Mouse (Mus musculus) lung, postnatal 0 days (tissue): ENCODE data around the gene Mst1. TPM values are rescaled to one million over a fixed set of nuclear protein-coding genes. Genes with fewer than 3 reads are reported as not detected.

Source experiments
- ATAC-seq: fragments of 200-750 bp; cut with Nextera tagmentation; 2 replicates; pipeline ENCODE4 v1.8.0; 2017; ENCODE audit warnings: moderate library complexity
- DNase-seq: peaks from one replicate; pipeline ENCODE4 v3.0.0-alpha.2; 2016; ENCODE audit warnings: low spot score
- H3K27ac ChIP-seq: fragments of 300-500 bp; sonication (generic); 2 replicates; pipeline ENCODE4 v1.5.1; 2014; ENCODE audit warnings: antibody characterized with exemption, mild to moderate bottlenecking, low read length, mixed read lengths
- H3K27me3 ChIP-seq: fragments of 300-500 bp; sonication (generic); replicated peaks from 2 replicates; pipeline ENCODE4 v1.6.1; 2014; ENCODE audit warnings: low read length, mixed read lengths; ENCODE audit not compliant: insufficient read depth
- H3K36me3 ChIP-seq: fragments of 300-500 bp; sonication (generic); 2 replicates; pipeline ENCODE4 v1.6.1; 2014; ENCODE audit warnings: low read length, mixed read lengths; ENCODE audit not compliant: insufficient read depth
- H3K4me1 ChIP-seq: fragments of 300-500 bp; sonication (generic); 2 replicates; pipeline ENCODE4 v1.6.1; 2014; ENCODE audit warnings: antibody characterized with exemption, low read depth, low read length, mixed read lengths; ENCODE audit not compliant: insufficient read depth
- H3K4me2 ChIP-seq: fragments of 300-500 bp; sonication (generic); replicated peaks from 2 replicates; pipeline ENCODE4 v1.6.1; 2014; ENCODE audit warnings: low read depth, mild to moderate bottlenecking, low read length, moderate library complexity, mixed read lengths
- H3K4me3 ChIP-seq: fragments of 300-500 bp; sonication (generic); 2 replicates; pipeline ENCODE4 v1.5.1; 2014; ENCODE audit warnings: low read depth, low read length
- H3K9ac ChIP-seq: fragments of 300-500 bp; sonication (generic); replicated peaks from 2 replicates; pipeline ENCODE4 v1.6.1; 2014; ENCODE audit warnings: low read depth, mild to moderate bottlenecking
- H3K9me3 ChIP-seq: fragments of 300-500 bp; sonication (generic); 2 replicates; pipeline ENCODE4 v1.6.1; 2016; ENCODE audit warnings: low read length, mixed read lengths
- CTCF ChIP-seq: IDR thresholded peaks from 2 replicates; pipeline ENCODE4 v1.5.1; 2016; ENCODE audit warnings: antibody characterized with exemption, mild to moderate bottlenecking
- EP300 ChIP-seq: IDR thresholded peaks from 2 replicates; pipeline ENCODE4 v1.6.1; 2016; ENCODE audit warnings: antibody characterized with exemption, mild to moderate bottlenecking, control low read depth
- WGBS: fragments of 180-500 bp; shearing (Covaris S2); extraction: QIAGEN DNeasy Blood & Tissue Kit; methylation state at CpG from one replicate; pipeline ENCODE4 v1.1.7; 2014; 5-methylcytosine and 5-hydroxymethylcytosine counted together
- microRNA-seq: library from miRNA; unstranded; fragments of <30 nt; microRNA quantifications from one replicate; pipeline ENCODE4, GENCODE M21; 2016
- polyA plus RNA-seq: library from polyadenylated mRNA; unstranded; fragments of >200 nt; fragmentation: Nextera tagmentation; extraction: Ambion mirVana; gene quantifications from 2 replicates; pipeline ENCODE4 v1.2.1, GENCODE M21; 2015

Mst1 gene
- polyA plus RNA-seq, 1 experiment from 2014 or later: 0.62 TPM

- Histone ChIP-seq H3K9me3 (no peaks in the 10 kb centered on the region), H3K9ac (no peak overlapping the region), H3K4me3 (no peak overlapping the region), H3K27me3 (no peaks in the 10 kb centered on the region), H3K4me2 (no peak overlapping the region), H3K36me3 (no peaks in the 10 kb centered on the region), H3K4me1 (no peaks in the 10 kb centered on the region), H3K27ac (no peak overlapping the region)
- 72% methylated on average over 5 of the region's 5 CpGs for WGBS
- no peak for DNase-seq
- no peak for ATAC-seq
- TF ChIP-seq EP300: no peak
- TF ChIP-seq CTCF: no peak
These were observed 51.3 kb downstream of the Mst1 start for GRCm38 (mm10) chr9:108131502-108131901.

- no peak overlapping the region for H3K27ac ChIP-seq
- no peak for ATAC-seq
- DNase-seq: no peak
- no peaks in the 10 kb centered on the region for H3K36me3 ChIP-seq
- H3K4me1 ChIP-seq: no peaks in the 10 kb centered on the region
- H3K9me3 ChIP-seq: no peaks in the 10 kb centered on the region
- no peak for TF ChIP-seq EP300
- no peak for TF ChIP-seq CTCF
- H3K4me3 ChIP-seq: no peak overlapping the region
- WGBS: 77% methylated on average over 3 of the region's 3 CpGs
- H3K9ac ChIP-seq: no peak overlapping the region
- H3K4me2 ChIP-seq: no peak overlapping the region
- no peaks in the 10 kb centered on the region for H3K27me3 ChIP-seq
These were observed 52.1 kb downstream of the Mst1 start for GRCm38 (mm10) chr9:108132373-108132772.

- Histone ChIP-seq H3K9me3 (no peaks in the 10 kb centered on the region), H3K36me3 (no peaks in the 10 kb centered on the region), H3K4me3 (no peak overlapping the region), H3K9ac (no peak overlapping the region), H3K4me2 (no peak overlapping the region), H3K27me3 (no peaks in the 10 kb centered on the region), H3K27ac (no peak overlapping the region), H3K4me1 (no peaks in the 10 kb centered on the region)
- no peak for DNase-seq
- WGBS: 46% methylated on average over 1 of the region's 1 CpGs
- ATAC-seq: no peak
- TF ChIP-seq EP300 (no peak), CTCF (no peak)
These were observed 53.2 kb downstream of the Mst1 start for GRCm38 (mm10) chr9:108133478-108133877.

Small RNA genes lying within 50 kb of the gene (microRNA-seq; reads per million reads assigned to microRNA genes)
- gene Gm47303 (not detected), gene Mir7088 (not detected)

Other genes starting within 250 kb of the Mst1 start
- gene Rbm6, start 207.2 kb upstream of the Mst1 start, polyA plus RNA-seq: 35.6 and 40.9 TPM in 2 replicates
- 12.3 and 12.8 TPM in 2 replicates for gene Mon1a, start 192.3 kb upstream of the Mst1 start, polyA plus RNA-seq
- gene Mst1r, start 173.6 kb upstream of the Mst1 start, polyA plus RNA-seq: 3.1 and 3.5 TPM in 2 replicates
- not detected in 2 replicates for gene Actl11, start 152.0 kb upstream of the Mst1 start, polyA plus RNA-seq
- 0.12 and 0.35 TPM in 2 replicates for gene Camkv, start 144.8 kb upstream of the Mst1 start, polyA plus RNA-seq
- gene Traip, start 130.3 kb upstream of the Mst1 start, polyA plus RNA-seq: 2.2 and 2.6 TPM in 2 replicates
- gene Uba7, start 104.9 kb upstream of the Mst1 start, polyA plus RNA-seq: 33.2 and 33.3 TPM in 2 replicates
- 1.8 and 3.6 TPM in 2 replicates for gene Gm20661, start 97.4 kb upstream of the Mst1 start, polyA plus RNA-seq
- 65.0 and 68.5 TPM in 2 replicates for gene Inka1, start 94.6 kb upstream of the Mst1 start, polyA plus RNA-seq
- 7.8 and 8.9 TPM in 2 replicates for gene Cdhr4, start 87.9 kb upstream of the Mst1 start, polyA plus RNA-seq
- 0.17 and 0.44 TPM in 2 replicates for gene Gm20662, start 84.1 kb upstream of the Mst1 start, polyA plus RNA-seq
- gene Ip6k1, start 77.9 kb upstream of the Mst1 start, polyA plus RNA-seq: 52.0 and 53.9 TPM in 2 replicates
- gene Gmppb, start 31.2 kb upstream of the Mst1 start, polyA plus RNA-seq: 25.5 and 26.5 TPM in 2 replicates
- 1.6 and 1.7 TPM in 2 replicates for gene Amigo3, start 27.3 kb upstream of the Mst1 start, polyA plus RNA-seq
- gene Rnf123, start 2.9 kb downstream of the Mst1 start, polyA plus RNA-seq: 19.7 and 20.4 TPM in 2 replicates
- 29.3 and 34.6 TPM in 2 replicates for gene Apeh, start 14.2 kb downstream of the Mst1 start, polyA plus RNA-seq
- 0.06 and 0.12 TPM in 2 replicates for gene Bsn, start 109.9 kb downstream of the Mst1 start, polyA plus RNA-seq
- 130 and 138 TPM in 2 replicates for gene Dag1, start 183.5 kb downstream of the Mst1 start, polyA plus RNA-seq
- 15.8 and 18.3 TPM in 2 replicates for gene Nicn1, start 210.0 kb downstream of the Mst1 start, polyA plus RNA-seq
- 9.2 and 9.8 TPM in 2 replicates for gene Amt, start 216.4 kb downstream of the Mst1 start, polyA plus RNA-seq
- 582 and 634 TPM in 2 replicates for gene Rhoa, start 225.7 kb downstream of the Mst1 start, polyA plus RNA-seq
- 92.9 and 93.1 TPM in 2 replicates for gene Tcta, start 225.7 kb downstream of the Mst1 start, polyA plus RNA-seq